Mouse (Mus musculus): ENCODE measurements at regions not wholly inside any gene's neighbourhood (a gene's known extent, or its start where the extent isn't known, plus 50 kb on each side); places are given as distances from the start of the nearest gene placed in this dataset.

DNA sequence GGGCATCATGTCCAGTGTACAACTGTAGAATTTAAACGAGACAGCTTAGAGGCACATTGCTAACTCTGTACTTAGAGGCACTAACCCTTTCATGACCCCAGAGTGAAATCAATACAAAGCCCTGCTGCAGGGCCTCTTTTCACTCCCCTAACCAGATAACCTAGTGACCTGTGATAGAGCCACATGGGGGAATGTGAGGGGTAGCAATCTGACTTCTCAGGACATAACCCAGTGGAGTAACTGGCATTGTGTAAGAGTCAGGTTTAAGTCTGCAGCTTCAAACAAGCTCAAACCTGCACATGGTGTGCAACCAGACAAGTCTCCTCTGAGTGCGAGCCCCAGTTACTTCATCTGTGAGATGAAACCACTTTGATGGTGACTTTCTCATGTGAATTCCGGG is 199.1 kb downstream of the Dcdc2c start:
- H3K36me3 ChIP-seq (ENCODE audit: control insufficient read depth, insufficient read depth, low read length): no peaks in the 10 kb centered on the region
- TF ChIP-seq POLR2A (IDR thresholded peaks at IDR 0.05; ENCODE audit: low read depth, low read length) (no peak), CTCF (IDR thresholded peaks at IDR 0.05; ENCODE audit: extremely low read depth, insufficient read length, insufficient replicate concordance, low read depth, low read length) (no peak)
- 29% methylated on average over 3 of the region's 3 CpGs for WGBS
- no peak overlapping the region for H3K27ac ChIP-seq (ENCODE audit: insufficient read depth, low read depth, low read length)
- H3K4me3 ChIP-seq (ENCODE audit: low read depth, low read length): no peak overlapping the region
- H3K4me1 ChIP-seq (ENCODE audit: control insufficient read depth, insufficient read depth, insufficient read length, low read length): no peaks in the 10 kb centered on the region
- no peaks in the 10 kb centered on the region for H3K27me3 ChIP-seq (ENCODE audit: control insufficient read depth, insufficient read depth, low read length)

- TF ChIP-seq CTCF (IDR thresholded peaks at IDR 0.05; ENCODE audit: extremely low read depth, insufficient read length, insufficient replicate concordance, low read depth, low read length) (no peak), POLR2A (IDR thresholded peaks at IDR 0.05; ENCODE audit: low read depth, low read length) (no peak)
- 77% methylated on average over 3 of the region's 3 CpGs for WGBS
- H3K4me3 ChIP-seq (ENCODE audit: low read depth, low read length): no peak overlapping the region
- H3K27ac ChIP-seq (ENCODE audit: insufficient read depth, low read depth, low read length): no peak overlapping the region
- no peaks in the 10 kb centered on the region for H3K4me1 ChIP-seq (ENCODE audit: control insufficient read depth, insufficient read depth, insufficient read length, low read length)
- H3K36me3 ChIP-seq (ENCODE audit: control insufficient read depth, insufficient read depth, low read length): no peaks in the 10 kb centered on the region
- no peaks in the 10 kb centered on the region for H3K27me3 ChIP-seq (ENCODE audit: control insufficient read depth, insufficient read depth, low read length)
These were observed 199.6 kb downstream of the Dcdc2c start for GRCm38 (mm10) chr12:28352571-28352970.

DNA sequence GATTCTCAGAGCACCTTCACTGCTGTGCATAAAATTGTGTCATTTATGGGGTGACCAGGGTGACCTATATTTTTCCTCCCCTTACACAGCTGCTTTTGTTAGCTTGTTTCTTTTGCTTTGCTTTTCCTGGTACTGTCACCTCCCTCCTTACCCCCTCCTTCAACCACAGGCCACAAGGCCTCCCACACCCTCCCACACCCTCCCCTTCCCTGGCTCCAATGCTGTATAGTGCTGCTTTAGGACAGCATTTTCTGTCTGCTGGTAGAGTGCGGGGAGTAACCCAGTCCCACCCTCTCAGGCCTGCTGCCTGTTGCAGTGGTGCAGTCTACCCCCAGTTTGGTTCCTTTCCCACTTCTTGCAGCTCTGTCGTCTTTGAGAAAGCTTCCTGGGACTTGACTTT is 209.5 kb downstream of the Dcdc2c start:
- Histone ChIP-seq H3K27me3 (ENCODE audit: control insufficient read depth, insufficient read depth, low read length) (no peaks in the 10 kb centered on the region), H3K4me3 (ENCODE audit: low read depth, low read length) (no peak overlapping the region), H3K27ac (ENCODE audit: insufficient read depth, low read depth, low read length) (no peak overlapping the region), H3K36me3 (ENCODE audit: control insufficient read depth, insufficient read depth, low read length) (no peaks in the 10 kb centered on the region), H3K4me1 (ENCODE audit: control insufficient read depth, insufficient read depth, insufficient read length, low read length) (no peaks in the 10 kb centered on the region)
- 61% methylated on average over 2 of the region's 2 CpGs for WGBS
- TF ChIP-seq CTCF (IDR thresholded peaks at IDR 0.05; ENCODE audit: extremely low read depth, insufficient read length, insufficient replicate concordance, low read depth, low read length) (no peak), POLR2A (IDR thresholded peaks at IDR 0.05; ENCODE audit: low read depth, low read length) (no peak)

- 28% methylated on average over 5 of the region's 5 CpGs for WGBS
- TF ChIP-seq POLR2A (IDR thresholded peaks at IDR 0.05; ENCODE audit: low read depth, low read length) (no peak), CTCF (IDR thresholded peaks at IDR 0.05; ENCODE audit: extremely low read depth, insufficient read length, insufficient replicate concordance, low read depth, low read length) (no peak)
- H3K27me3 ChIP-seq (ENCODE audit: control insufficient read depth, insufficient read depth, low read length): no peaks in the 10 kb centered on the region
- H3K27ac ChIP-seq (ENCODE audit: insufficient read depth, low read depth, low read length): no peak overlapping the region
- no peak overlapping the region for H3K4me3 ChIP-seq (ENCODE audit: low read depth, low read length)
- no peaks in the 10 kb centered on the region for H3K36me3 ChIP-seq (ENCODE audit: control insufficient read depth, insufficient read depth, low read length)
- no peaks in the 10 kb centered on the region for H3K4me1 ChIP-seq (ENCODE audit: control insufficient read depth, insufficient read depth, insufficient read length, low read length)
These were observed 219.6 kb downstream of the Dcdc2c start for GRCm38 (mm10) chr12:28332591-28332990.

DNA sequence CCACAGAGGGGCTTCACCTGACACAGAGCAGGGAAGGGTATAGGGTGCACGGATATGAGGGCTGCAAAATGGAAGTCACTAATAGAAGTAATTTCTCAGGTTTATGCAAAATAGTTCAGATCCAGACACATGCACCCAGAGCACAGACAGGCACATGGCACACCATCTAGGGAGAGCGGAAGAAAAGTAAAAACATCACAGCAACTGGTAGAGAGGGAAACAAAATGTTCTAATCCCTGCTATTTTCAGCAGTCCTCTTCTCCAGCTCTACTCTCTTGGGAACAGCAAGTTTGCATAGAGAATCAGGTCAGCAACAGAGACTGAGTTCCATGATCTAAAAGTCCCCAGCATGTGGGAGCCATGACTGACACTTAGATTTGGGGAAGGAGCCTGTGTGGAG is 220.4 kb downstream of the Dcdc2c start:
- no peak overlapping the region for H3K27ac ChIP-seq (ENCODE audit: insufficient read depth, low read depth, low read length)
- 77% methylated on average over 2 of the region's 2 CpGs for WGBS

DNA sequence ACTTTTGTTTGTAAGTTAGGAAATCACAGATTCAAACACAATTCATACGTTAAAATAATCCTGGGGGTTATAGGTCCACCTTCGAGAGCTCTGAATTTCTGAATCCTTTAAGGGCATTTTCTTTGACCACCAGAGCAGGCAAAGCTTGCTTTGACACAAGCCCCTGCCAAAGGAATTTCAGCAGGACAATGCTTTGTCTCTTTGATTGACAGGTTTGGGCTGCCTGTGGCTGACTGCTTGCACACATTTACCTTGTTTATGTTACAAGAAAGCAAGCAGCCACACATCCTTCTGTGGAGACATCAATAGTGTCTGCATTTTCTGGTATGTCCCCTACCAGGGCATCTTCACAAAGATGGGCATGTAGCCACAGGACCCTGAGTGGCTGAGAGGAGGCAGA is 228.5 kb downstream of the Dcdc2c start:
- Histone ChIP-seq H3K4me1 (ENCODE audit: control insufficient read depth, insufficient read depth, insufficient read length, low read length) (no peaks in the 10 kb centered on the region), H3K36me3 (ENCODE audit: control insufficient read depth, insufficient read depth, low read length) (no peaks in the 10 kb centered on the region), H3K27ac (ENCODE audit: insufficient read depth, low read depth, low read length) (no peak overlapping the region), H3K27me3 (ENCODE audit: control insufficient read depth, insufficient read depth, low read length) (no peaks in the 10 kb centered on the region), H3K4me3 (ENCODE audit: low read depth, low read length) (no peak overlapping the region)
- no peak for TF ChIP-seq CTCF (IDR thresholded peaks at IDR 0.05; ENCODE audit: extremely low read depth, insufficient read length, insufficient replicate concordance, low read depth, low read length)
- TF ChIP-seq POLR2A (IDR thresholded peaks at IDR 0.05; ENCODE audit: low read depth, low read length): no peak
- WGBS: 48% methylated on average over 2 of the region's 2 CpGs

More for the DNA sequence above, 220.4 kb downstream of the Dcdc2c start:
- H3K4me1 ChIP-seq (ENCODE audit: control insufficient read depth, insufficient read depth, insufficient read length, low read length): no peaks in the 10 kb centered on the region
- H3K4me3 ChIP-seq (ENCODE audit: low read depth, low read length): no peak overlapping the region
- TF ChIP-seq POLR2A (IDR thresholded peaks at IDR 0.05; ENCODE audit: low read depth, low read length) (no peak), CTCF (IDR thresholded peaks at IDR 0.05; ENCODE audit: extremely low read depth, insufficient read length, insufficient replicate concordance, low read depth, low read length) (no peak)
- no peaks in the 10 kb centered on the region for H3K36me3 ChIP-seq (ENCODE audit: control insufficient read depth, insufficient read depth, low read length)
- H3K27me3 ChIP-seq (ENCODE audit: control insufficient read depth, insufficient read depth, low read length): no peaks in the 10 kb centered on the region

DNA sequence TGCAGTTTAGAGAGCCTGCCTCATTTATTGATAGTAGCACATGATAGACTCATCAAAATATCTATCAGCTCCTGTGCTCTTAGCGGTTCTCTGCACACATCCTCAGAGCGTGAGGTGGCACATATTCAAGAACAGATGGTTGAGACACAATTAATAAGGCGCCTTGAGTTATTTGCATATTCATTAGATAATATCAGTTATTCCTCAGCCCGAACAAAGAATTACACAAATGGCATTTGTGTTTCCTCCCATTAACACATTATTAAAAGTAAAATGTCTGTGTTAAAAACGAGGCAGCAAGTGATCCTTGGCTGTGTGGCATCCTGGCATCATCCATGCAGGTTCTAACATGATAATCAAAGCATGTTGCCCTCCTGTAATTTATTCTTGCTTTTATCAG is 243.0 kb downstream of the Dcdc2c start:
- 74% methylated on average over 5 of the region's 5 CpGs for WGBS
- Histone ChIP-seq H3K36me3 (ENCODE audit: control insufficient read depth, insufficient read depth, low read length) (no peaks in the 10 kb centered on the region), H3K4me1 (ENCODE audit: control insufficient read depth, insufficient read depth, insufficient read length, low read length) (no peaks in the 10 kb centered on the region), H3K27me3 (ENCODE audit: control insufficient read depth, insufficient read depth, low read length) (no peaks in the 10 kb centered on the region), H3K27ac (ENCODE audit: insufficient read depth, low read depth, low read length) (no peak overlapping the region), H3K4me3 (ENCODE audit: low read depth, low read length) (no peak overlapping the region)
- TF ChIP-seq POLR2A (IDR thresholded peaks at IDR 0.05; ENCODE audit: low read depth, low read length) (no peak), CTCF (IDR thresholded peaks at IDR 0.05; ENCODE audit: extremely low read depth, insufficient read length, insufficient replicate concordance, low read depth, low read length) (no peak)

All from small intestine, adult 2 months (tissue).